Mouse (Mus musculus) thymus, adult 2 months (tissue): Measurements from ENCODE around the gene 1700057G04Rik. TPM values are rescaled to one million over a fixed set of nuclear protein-coding genes. Genes with fewer than 3 reads are reported as not detected.

Source experiments
- DNase-seq: peaks from one replicate; pipeline ENCODE4 v3.0.0; 2021
- H3K27ac ChIP-seq: fragments of 200-500 bp; 2 replicates; pipeline ENCODE4 v1.5.1; 2012; ENCODE audit warnings: low read length, control low read depth; ENCODE audit not compliant: control insufficient read depth, insufficient read depth
- H3K27me3 ChIP-seq: fragments of 200-500 bp; 2 replicates; pipeline ENCODE4 v1.6.1; 2012; ENCODE audit warnings: mild to moderate bottlenecking, low read length, moderate library complexity, mixed read lengths; ENCODE audit not compliant: control insufficient read depth, insufficient read depth
- H3K36me3 ChIP-seq: fragments of 200-500 bp; 2 replicates; pipeline ENCODE4 v1.6.1; 2012; ENCODE audit warnings: mild to moderate bottlenecking, low read length, moderate library complexity; ENCODE audit not compliant: control insufficient read depth, insufficient read depth
- H3K4me1 ChIP-seq: fragments of 200-500 bp; replicated peaks from 2 replicates; pipeline ENCODE4 v1.6.1; 2012; ENCODE audit warnings: low read length; ENCODE audit not compliant: control insufficient read depth, insufficient read depth
- H3K4me3 ChIP-seq: fragments of 200-500 bp; 2 replicates; pipeline ENCODE4 v1.5.1; 2012; ENCODE audit warnings: mild to moderate bottlenecking, low read length, control low read depth, moderate library complexity; ENCODE audit not compliant: control insufficient read depth, insufficient read depth
- CTCF ChIP-seq: fragments of 200-500 bp; IDR thresholded peaks from 2 replicates; pipeline ENCODE4 v1.5.1; 2012; ENCODE audit warnings: mild to moderate bottlenecking, control low read depth, low read length, moderate library complexity, borderline replicate concordance; ENCODE audit not compliant: control insufficient read depth, poor library complexity, insufficient read depth; ENCODE audit errors: extremely low read depth
- POLR2A ChIP-seq: fragments of 200-500 bp; IDR thresholded peaks from 2 replicates; pipeline ENCODE4 v1.6.1; 2012; ENCODE audit warnings: mild to moderate bottlenecking, low read length, control low read depth, moderate library complexity; ENCODE audit not compliant: control insufficient read depth, poor library complexity, insufficient read depth; ENCODE audit errors: extremely low read depth
- WGBS: fragments of 180-500 bp; shearing (Covaris S2); methylation state at CpG from one replicate; pipeline ENCODE4 v1.1.7; 2018; 5-methylcytosine and 5-hydroxymethylcytosine counted together
- polyA plus RNA-seq: library from polyadenylated mRNA; depleted of rRNA; stranded (reverse); fragments of >200 nt; gene quantifications from 2 replicates; pipeline ENCODE4 v1.2.3, GENCODE M21; 2012

The 1700057G04Rik gene
- polyA plus RNA-seq, 1 experiment, result not detected

- 88% methylated on average over 3 of the region's 3 CpGs for WGBS
- Histone ChIP-seq H3K4me3 (no peak overlapping the region), H3K27me3 (no peaks in the 10 kb centered on the region), H3K4me1 (no peaks in the 10 kb centered on the region), H3K27ac (no peak overlapping the region), H3K36me3 (no peaks in the 10 kb centered on the region)
- DNase-seq, result no peak
- no peak for TF ChIP-seq POLR2A
- no peak for TF ChIP-seq CTCF
Measured at GRCm38 (mm10) chr9:92353306-92353705, 44.1 kb downstream of the 1700057G04Rik start.

GRCm38 (mm10) chr9:92360691-92361310 lies 51.6 kb downstream of the 1700057G04Rik start:
- no peak for DNase-seq
- Histone ChIP-seq H3K4me1 (no peaks in the 10 kb centered on the region), H3K36me3 (no peaks in the 10 kb centered on the region), H3K27me3 (no peaks in the 10 kb centered on the region), H3K27ac (no peak overlapping the region), H3K4me3 (no peak overlapping the region)
- 94% methylated on average over 1 of the region's 1 CpGs for WGBS
- TF ChIP-seq CTCF (no peak), POLR2A (no peak)

- 91% methylated on average over 2 of the region's 2 CpGs for WGBS
- TF ChIP-seq POLR2A (no peak), CTCF (no peak)
- no peak for DNase-seq
- no peaks in the 10 kb centered on the region for H3K27me3 ChIP-seq
- H3K4me1 ChIP-seq, result no peaks in the 10 kb centered on the region
- H3K27ac ChIP-seq, result no peak overlapping the region
- H3K36me3 ChIP-seq, result no peaks in the 10 kb centered on the region
- no peak overlapping the region for H3K4me3 ChIP-seq
Measured at GRCm38 (mm10) chr9:92363478-92363877, 54.3 kb downstream of the 1700057G04Rik start.

- Histone ChIP-seq H3K4me3 (no peak overlapping the region), H3K36me3 (no peaks in the 10 kb centered on the region), H3K27me3 (no peaks in the 10 kb centered on the region), H3K27ac (no peak overlapping the region), H3K4me1 (no peaks in the 10 kb centered on the region)
- DNase-seq, result no peak
- TF ChIP-seq POLR2A, result no peak
- TF ChIP-seq CTCF, result no peak
Measured at GRCm38 (mm10) chr9:92368920-92369319, 59.7 kb downstream of the 1700057G04Rik start.

- no peaks in the 10 kb centered on the region for H3K27me3 ChIP-seq
- 74% methylated on average over 4 of the region's 4 CpGs for WGBS
- no peak overlapping the region for H3K4me3 ChIP-seq
- DNase-seq, result no peak
- no peak overlapping the region for H3K27ac ChIP-seq
- TF ChIP-seq POLR2A (no peak), CTCF (no peak)
- H3K36me3 ChIP-seq, result no peaks in the 10 kb centered on the region
- no peaks in the 10 kb centered on the region for H3K4me1 ChIP-seq
Measured at GRCm38 (mm10) chr9:92373896-92374295, 64.7 kb downstream of the 1700057G04Rik start.

GRCm38 (mm10) chr9:92374705-92375199 lies 65.6 kb downstream of the 1700057G04Rik start:
- 16% methylated on average over 7 of the region's 7 CpGs for WGBS
- H3K27me3 ChIP-seq, result no peaks in the 10 kb centered on the region
- H3K4me3 ChIP-seq, result no peak overlapping the region
- DNase-seq, result no peak
- H3K4me1 ChIP-seq, result no peaks in the 10 kb centered on the region
- no peaks in the 10 kb centered on the region for H3K36me3 ChIP-seq
- H3K27ac ChIP-seq, result no peak overlapping the region
- TF ChIP-seq POLR2A (no peak), CTCF (no peak)
